Mouse (Mus musculus) myocyte (in vitro differentiated cells): ENCODE data around the gene Nmur1.

Source experiments
- CEBPB ChIP-seq: IDR thresholded peaks from 2 replicates; pipeline ENCODE4 v1.6.1; 2011; ENCODE audit warnings: mild to moderate bottlenecking, moderate library complexity; ENCODE audit not compliant: poor library complexity, insufficient read depth, severe bottlenecking
- E2F4 ChIP-seq: IDR thresholded peaks from one replicate; pipeline ENCODE4 v1.6.1; 2011; ENCODE audit warnings: mild to moderate bottlenecking, control low read depth, moderate library complexity; ENCODE audit not compliant: insufficient read depth
- MAX ChIP-seq: IDR thresholded peaks from one replicate; pipeline ENCODE4 v1.6.1; 2011; ENCODE audit warnings: low read depth, mild to moderate bottlenecking, control low read depth
- MYOD1 ChIP-seq, 3 experiments: IDR thresholded peaks; one replicate each; pipeline ENCODE4 v1.6.1; 2011; ENCODE audit warnings: control low read depth in 2 of 3, low read depth in 2 of 3, mild to moderate bottlenecking in 2 of 3, moderate library complexity in 1 of 3; ENCODE audit not compliant: insufficient read length in 2 of 3, control insufficient read depth in 1 of 3
- MYOG ChIP-seq, 3 experiments: IDR thresholded peaks; one replicate each; pipeline ENCODE4 v1.6.1; 2011; ENCODE audit warnings: control low read depth in 2 of 3, low read depth in 2 of 3, mild to moderate bottlenecking in 2 of 3; ENCODE audit not compliant: insufficient read length in 2 of 3, control insufficient read depth in 1 of 3, insufficient read depth in 1 of 3
- POLR2A ChIP-seq: IDR thresholded peaks from one replicate; pipeline ENCODE4 v1.6.1; 2011; ENCODE audit warnings: low read depth, mild to moderate bottlenecking, control low read depth, moderate library complexity; ENCODE audit not compliant: insufficient read length
- POLR2AphosphoS2 ChIP-seq: IDR thresholded peaks from one replicate; pipeline ENCODE4 v1.6.1; 2011; ENCODE audit warnings: low read depth, control low read depth; ENCODE audit not compliant: insufficient read length
- REST ChIP-seq: IDR thresholded peaks from one replicate; pipeline ENCODE4 v1.6.1; 2011; ENCODE audit warnings: mild to moderate bottlenecking, control low read depth, moderate library complexity; ENCODE audit not compliant: insufficient read depth, insufficient read length
- SRF ChIP-seq: IDR thresholded peaks from one replicate; pipeline ENCODE4 v1.6.1; 2011; ENCODE audit warnings: low read depth; ENCODE audit not compliant: control insufficient read depth, insufficient read length
- TCF12 ChIP-seq: IDR thresholded peaks from one replicate; pipeline ENCODE4 v1.6.1; 2011; ENCODE audit warnings: mild to moderate bottlenecking, control low read depth; ENCODE audit not compliant: poor library complexity, insufficient read depth, severe bottlenecking
- TCF3 ChIP-seq: IDR thresholded peaks from one replicate; pipeline ENCODE4 v1.6.1; 2011; ENCODE audit warnings: low read depth, control low read depth; ENCODE audit not compliant: insufficient read length
- USF1 ChIP-seq: IDR thresholded peaks from one replicate; pipeline ENCODE4 v1.6.1; 2011; ENCODE audit warnings: low read depth, mild to moderate bottlenecking, control low read depth, moderate library complexity

GRCm38 (mm10) chr1:86467416-86467815 is 41.4 kb upstream of the Nmur1 start:
- TF ChIP-seq CEBPB (no peak), MAX (no peak), POLR2A (no peak), TCF12 (no peak), USF1 (no peak), TCF3 (no peak), POLR2AphosphoS2 (no peak), MYOD1 (IDR thresholded peaks at IDR 0.05; ENCODE audit: control insufficient read depth in 1 of 3, insufficient read length in 2 of 3, low read depth in 2 of 3) (no peak), MYOG (IDR thresholded peaks at IDR 0.05; ENCODE audit: control insufficient read depth in 1 of 3, insufficient read depth in 1 of 3, insufficient read length in 2 of 3, low read depth in 2 of 3) (no peak), E2F4 (no peak), SRF (no peak), REST (no peak)
